27 mouse cellular contexts compared by ENCODE assay signal in genomic region chr11:8948871-8949270, GRCm38 (mm10). TPM values are rescaled to one million over a fixed set of nuclear protein-coding genes. Genes with fewer than 3 reads are reported as not detected.
DNase-seq lines count a peak whose midpoint lies in the region; ATAC-seq and TF ChIP-seq lines count a peak whose summit lies in the region.
"Had no signal": no experiment of that assay in that cellular context is flagged by ENCODE, and none has a peak within 500 bp of the region (broad histone marks: within the 10 kb centered on the region; RNA-seq: fewer than 3 reads in every experiment).

No protein-coding gene starts in this region.

- H3K36me3 ChIP-seq in hindbrain, embryonic 10.5 days: no peaks in the 10 kb centered on the region
- no peaks in the 10 kb centered on the region for H3K36me3 ChIP-seq in hindbrain, embryonic 14.5 days (replicated peaks; ENCODE audit: control insufficient read depth, insufficient read depth)
- no peaks in the 10 kb centered on the region for H3K36me3 ChIP-seq in lung, embryonic 15.5 days
- H3K36me3 ChIP-seq in limb, embryonic 13.5 days: no peaks in the 10 kb centered on the region
- no peaks in the 10 kb centered on the region for H3K36me3 ChIP-seq in kidney, adult 2 months (ENCODE audit: control insufficient read depth, insufficient read depth, low read length)
- H3K36me3 ChIP-seq: embryonic facial prominence, embryonic 15.5 days; heart, embryonic 12.5 days; hindbrain, embryonic 12.5 days had no signal

- no peak overlapping the region for H3K4me3 ChIP-seq in hindbrain, embryonic 10.5 days
- H3K4me3 ChIP-seq in hindbrain, embryonic 14.5 days (replicated peaks; ENCODE audit: low read length): no peak overlapping the region
- no peak overlapping the region for H3K4me3 ChIP-seq in lung, embryonic 15.5 days
- no peak overlapping the region for H3K4me3 ChIP-seq in limb, embryonic 13.5 days
- H3K4me3 ChIP-seq in kidney, adult 2 months (ENCODE audit: insufficient read depth, low read depth, low read length): no peak overlapping the region
- H3K4me3 ChIP-seq: embryonic facial prominence, embryonic 15.5 days; gastrocnemius, adult 2 months; heart, embryonic 12.5 days; hindbrain, embryonic 12.5 days had no signal

- no peaks in the 10 kb centered on the region for H3K9me3 ChIP-seq in hindbrain, embryonic 10.5 days
- H3K9me3 ChIP-seq in hindbrain, embryonic 14.5 days (ENCODE audit: control insufficient read depth, low read length): no peaks in the 10 kb centered on the region
- H3K9me3 ChIP-seq in lung, embryonic 15.5 days: no peaks in the 10 kb centered on the region
- no peaks in the 10 kb centered on the region for H3K9me3 ChIP-seq in limb, embryonic 13.5 days
- H3K9me3 ChIP-seq: embryonic facial prominence, embryonic 15.5 days; hindbrain, embryonic 12.5 days had no signal

- H3K4me2 ChIP-seq in hindbrain, embryonic 14.5 days (replicated peaks): no peak overlapping the region
- H3K4me2 ChIP-seq in lung, embryonic 15.5 days: no peak overlapping the region
- H3K4me2 ChIP-seq in limb, embryonic 13.5 days (replicated peaks): no peak overlapping the region
- H3K4me2 ChIP-seq: embryonic facial prominence, embryonic 15.5 days; heart, embryonic 12.5 days; hindbrain, embryonic 12.5 days had no signal

- H3K27me3 ChIP-seq in hindbrain, embryonic 10.5 days (ENCODE audit: insufficient read depth, poor library complexity, severe bottlenecking): no peaks in the 10 kb centered on the region
- no peaks in the 10 kb centered on the region for H3K27me3 ChIP-seq in hindbrain, embryonic 14.5 days (ENCODE audit: control insufficient read depth, insufficient read depth, low read length)
- no peaks in the 10 kb centered on the region for H3K27me3 ChIP-seq in lung, embryonic 15.5 days
- H3K27me3 ChIP-seq in limb, embryonic 13.5 days: no peaks in the 10 kb centered on the region
- no peaks in the 10 kb centered on the region for H3K27me3 ChIP-seq in kidney, adult 2 months (replicated peaks; ENCODE audit: control insufficient read depth, insufficient read depth, low read length)
- H3K27me3 ChIP-seq: embryonic facial prominence, embryonic 15.5 days; heart, embryonic 12.5 days; hindbrain, embryonic 12.5 days had no signal

- TF ChIP-seq CTCF in kidney, adult 2 months (conservative IDR thresholded peaks at IDR 0.05; ENCODE audit: insufficient read depth, insufficient read length, low read depth, low read length): no peak

- 0 out of 2 replicates have a peak, but pooled peaks cover 3% of the 10 kb centered on the region for H3K4me1 ChIP-seq in hindbrain, embryonic 10.5 days (replicated peaks)
- H3K4me1 ChIP-seq in hindbrain, embryonic 14.5 days (replicated peaks; ENCODE audit: control insufficient read depth, insufficient read depth, low read length): no peaks in the 10 kb centered on the region
- H3K4me1 ChIP-seq in lung, embryonic 15.5 days: peaks cover 25% of the 10 kb centered on the region
- H3K4me1 ChIP-seq in limb, embryonic 13.5 days: peaks cover 21% of the 10 kb centered on the region
- no peaks in the 10 kb centered on the region for H3K4me1 ChIP-seq in kidney, adult 2 months (ENCODE audit: control insufficient read depth, insufficient read depth, low read length)

- H3K9ac ChIP-seq in hindbrain, embryonic 14.5 days: no peak overlapping the region
- no peak overlapping the region for H3K9ac ChIP-seq in lung, embryonic 15.5 days
- no peak overlapping the region for H3K9ac ChIP-seq in limb, embryonic 13.5 days
- H3K9ac ChIP-seq: embryonic facial prominence, embryonic 15.5 days; forebrain, postnatal 0 days; heart, embryonic 12.5 days; hindbrain, embryonic 12.5 days had no signal

- no peak for TF ChIP-seq POLR2A in kidney, adult 2 months (IDR thresholded peaks at IDR 0.05; ENCODE audit: low read depth, low read length)

- 0 out of 2 replicates have a peak overlapping the region, but pooled peaks have one; percentile 30 for H3K27ac ChIP-seq in hindbrain, embryonic 10.5 days
- no peak overlapping the region for H3K27ac ChIP-seq in hindbrain, embryonic 14.5 days
- H3K27ac ChIP-seq in lung, embryonic 15.5 days: peak overlapping the region; percentile 94
- peak overlapping the region; percentile 96 for H3K27ac ChIP-seq in limb, embryonic 13.5 days
- H3K27ac ChIP-seq in kidney, adult 2 months (ENCODE audit: insufficient read depth, low read depth, low read length): no peak overlapping the region
- H3K27ac ChIP-seq: gastrocnemius, adult 2 months had no signal

- no peak for DNase-seq in hindbrain, embryonic 10.5 days (ENCODE audit: low spot score)
- no peak for DNase-seq in hindbrain, embryonic 14.5 days (ENCODE audit: low spot score)
- no peak for DNase-seq in lung, postnatal 10 days
- DNase-seq in 416B (ENCODE audit: low read depth): peak; percentile 57
- no peak for DNase-seq in kidney, adult 2 months
- no peak for DNase-seq in spleen, postnatal 36 days (ENCODE audit: low spot score in 2 of 2)
- DNase-seq: adrenal gland, adult 8-10 months; adrenal gland, postnatal 25 days; cerebellum, adult 11-12 months; cerebellum, adult 8-10 months; cerebellum, postnatal 10 days; cerebellum, postnatal 36 days; embryo, embryonic 11 days; forebrain, postnatal 0 days; gastrocnemius, adult 2 months; gastrocnemius, postnatal 14 days; heart, adult 11 months; heart, postnatal 14 days; heart, postnatal 4 days had no signal

- no peak for ATAC-seq in hindbrain, embryonic 14.5 days (ENCODE audit: low FRiP score)
- peak; percentile 62; the same call in 1 of the 2 replicates for ATAC-seq in lung, embryonic 15.5 days (ENCODE audit: borderline replicate concordance, extremely low read depth, low FRiP score, low TSS enrichment)
- ATAC-seq in limb, embryonic 13.5 days (ENCODE audit: low FRiP score, low read depth): no peak
- ATAC-seq: activated CD4-positive, CD25-positive, alpha-beta regulatory T cell, adult 4 months; forebrain, postnatal 0 days had no signal

- WGBS in hindbrain, embryonic 10.5 days: 75% methylated on average over 3 of the region's 3 CpGs
- 74% methylated on average over 3 of the region's 3 CpGs for WGBS in hindbrain, embryonic 14.5 days
- WGBS in lung, embryonic 15.5 days: 22% methylated on average over 3 of the region's 3 CpGs
- 62% methylated on average over 3 of the region's 3 CpGs for WGBS in limb, embryonic 13.5 days
- WGBS in kidney, adult 2 months: 75% methylated on average over 3 of the region's 3 CpGs

RNA-seq across cellular contexts. Expression of gene Pkd1l1, which starts 24.2 kb away (rescaled TPM):
- polyA plus RNA-seq in hindbrain, embryonic 10.5 days (2016; fragmentation: Nextera tagmentation; extraction: Ambion mirVana): 0.03 TPM in 1 of 2 replicates, not detected in the other
- polyA plus RNA-seq in hindbrain, embryonic 14.5 days (2014; fragmentation: Nextera tagmentation; extraction: Ambion mirVana): 0.03 and 0.31 TPM in 2 replicates
- 0.10 and 0.11 TPM in 2 replicates for polyA plus RNA-seq in lung, embryonic 15.5 days (2015; fragmentation: Nextera tagmentation; extraction: Ambion mirVana)
- 0.04 and 0.11 TPM in 2 replicates for polyA plus RNA-seq in limb, embryonic 13.5 days (2015; fragmentation: Nextera tagmentation; extraction: Ambion mirVana)
- 0.29 and 0.39 TPM in 2 replicates for polyA plus RNA-seq in kidney, adult 2 months (2012; rRNA removed)
- polyA plus RNA-seq: activated CD4-positive, CD25-positive, alpha-beta regulatory T cell, adult 4 months; embryonic facial prominence, embryonic 11.5 days; forebrain, embryonic 11.5 days had no signal

Comparison
In these comparisons a context has a peak if more than half of its experiments do, and no peak if none do; other contexts are left out.
1. H3K27ac ChIP-seq: peak in hindbrain, embryonic 10.5 days (single experiment), lung, embryonic 15.5 days (single experiment) and limb, embryonic 13.5 days (single experiment); none in hindbrain, embryonic 14.5 days (single experiment) and kidney, adult 2 months (single experiment).